Mouse (Mus musculus) heart, embryonic 11.5 days (tissue): ENCODE results near the gene Cdh22. TPM values are rescaled to one million over a fixed set of nuclear protein-coding genes. Genes with fewer than 3 reads are reported as not detected.

Experiments
- ATAC-seq: fragments of 200-750 bp; cut with Nextera tagmentation; replicated peaks from 2 replicates; pipeline ENCODE4 v1.8.0; 2017; ENCODE audit warnings: moderate library complexity; ENCODE audit not compliant: insufficient number of reproducible peaks, low FRiP score, low TSS enrichment
- H3K27ac ChIP-seq: fragments of 300-500 bp; sonication (generic); 2 replicates; pipeline ENCODE4 v1.5.1; 2014; ENCODE audit warnings: mild to moderate bottlenecking, low read depth, low read length
- H3K27me3 ChIP-seq: fragments of 300-500 bp; sonication (generic); 2 replicates; pipeline ENCODE4 v1.6.1; 2014; ENCODE audit warnings: mild to moderate bottlenecking, low read length, mixed read lengths; ENCODE audit not compliant: control insufficient read depth, insufficient read depth
- H3K36me3 ChIP-seq: fragments of 300-500 bp; sonication (generic); 2 replicates; pipeline ENCODE4 v1.6.1; 2014; ENCODE audit warnings: mild to moderate bottlenecking, low read length, moderate library complexity, mixed read lengths; ENCODE audit not compliant: control insufficient read depth, insufficient read depth
- H3K4me1 ChIP-seq: fragments of 300-500 bp; sonication (generic); 2 replicates; pipeline ENCODE4 v1.6.1; 2014; ENCODE audit warnings: low read length; ENCODE audit not compliant: control insufficient read depth, insufficient read depth
- H3K4me2 ChIP-seq: fragments of 300-500 bp; sonication (generic); 2 replicates; pipeline ENCODE4 v1.6.1; 2014; ENCODE audit warnings: mild to moderate bottlenecking, moderate library complexity
- H3K4me3 ChIP-seq: fragments of 300-500 bp; sonication (generic); 2 replicates; pipeline ENCODE4 v1.5.1; 2014; ENCODE audit warnings: low read depth, low read length
- H3K9ac ChIP-seq: fragments of 300-500 bp; sonication (generic); 2 replicates; pipeline ENCODE4 v1.6.1; 2014; ENCODE audit warnings: mild to moderate bottlenecking, low read depth, low read length, moderate library complexity
- H3K9me3 ChIP-seq: fragments of 300-500 bp; sonication (generic); replicated peaks from 2 replicates; pipeline ENCODE4 v1.6.1; 2016; ENCODE audit warnings: low read length; ENCODE audit not compliant: control insufficient read depth
- WGBS: fragments of 180-500 bp; shearing (Covaris S2); extraction: QIAGEN DNeasy Blood & Tissue Kit; methylation state at CpG from one replicate; pipeline ENCODE4 v1.1.7; 2014; ENCODE audit not compliant: insufficient replicate concordance; 5-methylcytosine and 5-hydroxymethylcytosine counted together
- polyA plus RNA-seq: library from polyadenylated mRNA; unstranded; fragments of >200 nt; fragmentation: Nextera tagmentation; extraction: Ambion mirVana; gene quantifications from 2 replicates; pipeline ENCODE4 v1.2.1, GENCODE M21; 2014

Cdh22 gene
- polyA plus RNA-seq, 1 experiment from 2014 or later, result 0.16 TPM

- Histone ChIP-seq H3K27ac (no peak overlapping the region), H3K9me3 (no peaks in the 10 kb centered on the region), H3K4me3 (0 out of 2 replicates have a peak overlapping the region, but pooled peaks have one; percentile 8), H3K4me2 (peak overlapping the region; percentile 36; the same call in 1 of the 2 replicates), H3K36me3 (no peaks in the 10 kb centered on the region), H3K9ac (no peak overlapping the region), H3K4me1 (peaks cover 2% of the 10 kb centered on the region; the same call in 1 of the 2 replicates), H3K27me3 (peaks cover 97% of the 10 kb centered on the region)
- WGBS, result 2% methylated on average over 50 of the region's 54 CpGs
- 0 out of 2 replicates have a peak, but pooled peaks have one; percentile 5 for ATAC-seq
These were observed 122.5 kb downstream of the Cdh22 start for GRCm38 (mm10) chr2:165112149-165112548.

GRCm38 (mm10) chr2:165106585-165106984, 128.1 kb downstream of the Cdh22 start:
- Histone ChIP-seq H3K9ac (no peak overlapping the region), H3K4me2 (no peak overlapping the region), H3K27me3 (peaks cover 90% of the 10 kb centered on the region), H3K27ac (no peak overlapping the region), H3K4me3 (no peak overlapping the region), H3K9me3 (no peaks in the 10 kb centered on the region), H3K36me3 (no peaks in the 10 kb centered on the region), H3K4me1 (0 out of 2 replicates have a peak, but pooled peaks cover 2% of the 10 kb centered on the region)
- ATAC-seq, result no peak
- 19% methylated on average over 18 of the region's 18 CpGs for WGBS

- 68% methylated on average over 16 of the region's 16 CpGs for WGBS
- H3K27me3 ChIP-seq, result peaks cover 83% of the 10 kb centered on the region
- H3K9ac ChIP-seq, result no peak overlapping the region
- no peak for ATAC-seq
- H3K4me3 ChIP-seq, result no peak overlapping the region
- H3K4me1 ChIP-seq, result peaks cover 8% of the 10 kb centered on the region
- no peak overlapping the region for H3K27ac ChIP-seq
- no peak overlapping the region for H3K4me2 ChIP-seq
- no peaks in the 10 kb centered on the region for H3K36me3 ChIP-seq
- H3K9me3 ChIP-seq, result no peaks in the 10 kb centered on the region
These were observed 129.1 kb downstream of the Cdh22 start for GRCm38 (mm10) chr2:165105513-165106079.

- ATAC-seq, result no peak
- Histone ChIP-seq H3K9ac (no peak overlapping the region), H3K4me2 (no peak overlapping the region), H3K4me3 (no peak overlapping the region), H3K27ac (no peak overlapping the region), H3K27me3 (peaks cover 80% of the 10 kb centered on the region), H3K4me1 (peaks cover 14% of the 10 kb centered on the region), H3K9me3 (no peaks in the 10 kb centered on the region), H3K36me3 (no peaks in the 10 kb centered on the region)
- WGBS, result 64% methylated on average over 3 of the region's 3 CpGs
These were observed 131.7 kb downstream of the Cdh22 start for GRCm38 (mm10) chr2:165102920-165103319.

GRCm38 (mm10) chr2:165100749-165101148, 133.9 kb downstream of the Cdh22 start:
- Histone ChIP-seq H3K9ac (no peak overlapping the region), H3K27me3 (peaks cover 84% of the 10 kb centered on the region), H3K4me1 (peaks cover 14% of the 10 kb centered on the region), H3K9me3 (no peaks in the 10 kb centered on the region), H3K36me3 (no peaks in the 10 kb centered on the region), H3K4me3 (no peak overlapping the region), H3K27ac (no peak overlapping the region), H3K4me2 (no peak overlapping the region)
- peak; percentile 64; the same call in 1 of the 2 replicates for ATAC-seq
- WGBS, result 2% methylated on average over 6 of the region's 6 CpGs

GRCm38 (mm10) chr2:165098861-165099260, 135.8 kb downstream of the Cdh22 start:
- no peak overlapping the region for H3K9ac ChIP-seq
- H3K9me3 ChIP-seq, result no peaks in the 10 kb centered on the region
- peaks cover 14% of the 10 kb centered on the region for H3K4me1 ChIP-seq
- H3K36me3 ChIP-seq, result no peaks in the 10 kb centered on the region
- no peak for ATAC-seq
- H3K27ac ChIP-seq, result no peak overlapping the region
- WGBS, result 77% methylated on average over 3 of the region's 3 CpGs
- H3K4me3 ChIP-seq, result no peak overlapping the region
- no peak overlapping the region for H3K4me2 ChIP-seq
- peaks cover 78% of the 10 kb centered on the region for H3K27me3 ChIP-seq

GRCm38 (mm10) chr2:165096367-165096766, 138.3 kb downstream of the Cdh22 start:
- Histone ChIP-seq H3K27me3 (peaks cover 70% of the 10 kb centered on the region), H3K4me1 (peaks cover 12% of the 10 kb centered on the region), H3K9me3 (no peaks in the 10 kb centered on the region), H3K9ac (no peak overlapping the region), H3K4me3 (no peak overlapping the region), H3K36me3 (no peaks in the 10 kb centered on the region), H3K4me2 (no peak overlapping the region), H3K27ac (no peak overlapping the region)
- 17% methylated on average over 10 of the region's 10 CpGs for WGBS
- ATAC-seq, result no peak

- Histone ChIP-seq H3K4me2 (no peak overlapping the region), H3K4me3 (no peak overlapping the region), H3K4me1 (no peaks in the 10 kb centered on the region), H3K27me3 (peaks cover 55% of the 10 kb centered on the region), H3K36me3 (no peaks in the 10 kb centered on the region), H3K9ac (no peak overlapping the region), H3K27ac (no peak overlapping the region), H3K9me3 (no peaks in the 10 kb centered on the region)
- ATAC-seq, result no peak
- 59% methylated on average over 7 of the region's 7 CpGs for WGBS
These were observed 142.3 kb downstream of the Cdh22 start for GRCm38 (mm10) chr2:165092393-165092792.

- no peak overlapping the region for H3K4me3 ChIP-seq
- no peak overlapping the region for H3K27ac ChIP-seq
- H3K9me3 ChIP-seq, result no peaks in the 10 kb centered on the region
- 75% methylated on average over 8 of the region's 8 CpGs for WGBS
- H3K4me2 ChIP-seq, result no peak overlapping the region
- ATAC-seq, result no peak
- H3K9ac ChIP-seq, result no peak overlapping the region
- no peaks in the 10 kb centered on the region for H3K36me3 ChIP-seq
- H3K27me3 ChIP-seq, result peaks cover 47% of the 10 kb centered on the region
- no peaks in the 10 kb centered on the region for H3K4me1 ChIP-seq
These were observed 143.2 kb downstream of the Cdh22 start for GRCm38 (mm10) chr2:165091433-165091965.
